Mouse (Mus musculus) kidney, postnatal 25 days (tissue): ENCODE data around the gene Slc6a1.
A peak's percentile ranks its signal among the peaks of the same experiment; 100 is the strongest.

Experiments
- DNase-seq, 2 experiments: peaks; one replicate each; pipeline ENCODE4 v3.0.0; 2021; ENCODE audit warnings: mixed read lengths in 2 of 2

The Slc6a1 gene

GRCm38 (mm10) chr6:114282469-114283277 is at the start of gene Slc6a1:
Slc6a1 (plus strand) TSS chr6:114282635.
- peak; percentile 24 to 68 for DNase-seq

- no peak for DNase-seq
These were observed 43.4 kb upstream of the Slc6a1 start for GRCm38 (mm10) chr6:114238892-114239644.

- DNase-seq: no peak
These were observed 36.8 kb upstream of the Slc6a1 start for GRCm38 (mm10) chr6:114245665-114246064.

DNA sequence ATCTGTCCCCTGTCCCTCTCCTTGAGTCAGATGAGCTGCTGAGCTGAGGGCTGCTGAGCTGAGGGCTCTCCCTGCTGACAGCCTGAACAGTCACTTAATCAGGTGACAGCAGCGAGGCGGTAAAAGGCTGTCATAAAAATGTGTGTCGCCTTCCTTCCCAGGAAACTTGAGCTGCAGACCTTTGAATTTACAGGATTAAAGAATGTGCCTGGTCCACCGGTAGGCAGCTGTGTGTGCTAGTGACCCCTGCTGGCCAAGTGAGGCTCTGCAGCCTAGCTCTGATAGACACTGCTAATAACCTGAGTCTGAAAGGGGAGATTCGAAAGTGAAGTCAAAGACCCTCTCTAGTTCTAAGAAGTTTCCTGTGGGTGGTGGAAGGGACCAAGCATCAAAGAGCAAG is 32.1 kb upstream of the Slc6a1 start:
- DNase-seq: peak; percentile 68 to 81

DNA sequence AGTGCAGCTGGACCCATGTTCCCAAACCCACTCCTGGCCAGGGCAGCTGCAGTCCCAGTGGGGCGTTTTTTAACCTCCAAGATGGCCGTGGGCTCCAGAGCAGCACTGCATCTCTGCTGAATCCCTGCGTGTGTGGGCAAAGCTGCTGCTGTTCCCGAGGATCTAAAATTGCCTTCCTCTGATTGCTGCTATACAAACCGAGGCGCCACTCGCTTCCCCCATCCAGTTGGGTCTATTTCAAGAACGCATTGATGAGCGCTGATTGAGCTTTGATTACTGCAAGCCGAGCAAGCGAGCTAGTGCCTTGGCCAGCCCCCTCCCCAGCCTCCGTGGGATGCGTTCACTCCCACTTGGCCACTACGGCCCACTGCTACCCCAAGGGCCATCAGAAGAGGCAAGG is 27.5 kb upstream of the Slc6a1 start:
- DNase-seq: no peak

DNA sequence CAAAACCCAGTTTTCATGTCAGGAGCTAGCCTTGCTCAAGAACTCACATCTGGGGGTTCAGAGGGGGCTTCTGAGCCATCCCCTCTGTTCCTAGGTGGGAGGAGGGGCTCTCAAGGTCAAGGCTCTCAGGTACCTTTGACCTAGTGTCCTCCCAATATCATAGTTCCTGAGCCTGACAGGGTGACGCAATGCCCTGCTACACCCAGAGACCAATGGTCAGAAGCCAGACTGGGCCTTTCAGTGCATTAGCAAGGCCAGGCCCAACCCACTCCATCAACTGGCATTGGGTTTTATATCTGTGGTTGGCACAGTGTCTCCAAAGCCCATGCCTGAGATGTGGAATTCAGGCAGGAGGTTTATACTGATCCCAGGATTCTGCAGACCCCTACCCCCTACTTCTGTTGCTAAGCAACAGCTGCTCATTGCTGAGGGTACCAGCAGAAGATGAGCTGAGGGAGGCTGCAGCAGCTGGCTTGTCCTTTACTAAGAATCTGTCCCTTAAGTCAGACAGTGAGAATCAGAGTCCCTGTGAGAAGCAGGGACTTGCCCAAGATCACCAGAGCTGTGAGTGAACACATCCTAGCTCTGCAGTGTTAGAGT is 24.6 kb upstream of the Slc6a1 start:
- DNase-seq: no peak

GRCm38 (mm10) chr6:114258661-114259193 is 23.7 kb upstream of the Slc6a1 start:
- no peak for DNase-seq

- DNase-seq: no peak
These were observed 20.8 kb upstream of the Slc6a1 start for GRCm38 (mm10) chr6:114261609-114262008.

DNA sequence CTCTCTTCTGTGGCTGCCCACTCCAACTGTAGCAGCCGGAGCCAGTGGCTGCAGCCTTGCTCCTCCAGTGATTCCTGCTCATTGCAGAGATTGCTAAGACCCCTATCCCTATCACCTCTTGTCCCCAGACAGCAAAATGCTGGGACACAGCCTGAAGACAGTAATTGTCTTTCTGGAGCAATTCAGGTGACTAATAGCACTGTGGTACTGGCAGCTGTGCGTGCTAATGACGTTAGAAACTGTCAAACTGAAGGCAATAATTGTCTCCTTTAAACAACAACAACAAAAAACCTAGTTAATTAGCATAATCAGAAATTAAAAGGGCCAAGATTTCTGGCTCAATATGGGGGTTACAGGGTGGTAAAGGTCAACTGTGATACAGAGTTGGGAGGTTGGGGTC is 18.4 kb upstream of the Slc6a1 start:
- no peak for DNase-seq

DNA sequence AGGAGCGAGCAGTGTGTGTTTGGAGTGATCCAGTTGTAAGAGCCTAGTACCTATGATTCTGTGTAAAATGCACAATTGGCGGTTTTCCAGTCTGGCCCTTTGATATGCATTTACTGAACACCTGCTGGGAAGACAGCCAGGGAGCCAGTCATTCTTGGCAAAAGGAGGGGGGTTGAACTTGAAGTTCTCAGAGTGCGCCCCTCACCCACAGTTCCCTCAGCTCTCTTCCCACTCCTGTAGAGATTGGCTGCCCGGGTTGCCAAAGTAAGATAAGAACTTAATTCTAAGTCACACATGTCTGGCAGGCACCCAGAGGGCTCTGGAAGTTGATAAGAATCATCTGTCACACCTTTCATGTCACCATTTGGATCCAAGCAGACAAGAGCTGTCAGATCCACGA is 18.0 kb upstream of the Slc6a1 start:
- DNase-seq: peak in 1 of 2 experiments; percentile 24

DNA sequence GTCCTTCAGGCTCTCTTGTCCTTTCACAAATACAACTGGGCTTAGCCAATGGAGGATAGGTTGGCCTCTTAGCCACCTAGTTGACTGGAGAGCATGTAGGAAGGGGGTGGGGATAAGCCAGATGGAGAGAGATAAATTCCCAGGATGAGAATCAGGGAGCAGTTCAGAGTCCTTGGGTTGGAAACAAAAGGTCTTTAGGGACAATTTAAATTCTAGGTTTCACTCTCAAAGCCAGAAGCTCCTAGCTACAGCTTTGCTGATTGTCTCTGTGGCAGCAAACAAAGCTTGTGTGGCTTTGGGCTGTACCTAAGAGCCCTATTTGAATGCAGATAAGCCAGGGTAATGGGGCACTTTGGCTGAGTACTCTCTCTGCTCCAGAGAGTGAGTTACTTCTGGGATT is 16.2 kb upstream of the Slc6a1 start:
- DNase-seq: no peak

GRCm38 (mm10) chr6:114267979-114268378 is 14.5 kb upstream of the Slc6a1 start:
- DNase-seq: no peak

DNA sequence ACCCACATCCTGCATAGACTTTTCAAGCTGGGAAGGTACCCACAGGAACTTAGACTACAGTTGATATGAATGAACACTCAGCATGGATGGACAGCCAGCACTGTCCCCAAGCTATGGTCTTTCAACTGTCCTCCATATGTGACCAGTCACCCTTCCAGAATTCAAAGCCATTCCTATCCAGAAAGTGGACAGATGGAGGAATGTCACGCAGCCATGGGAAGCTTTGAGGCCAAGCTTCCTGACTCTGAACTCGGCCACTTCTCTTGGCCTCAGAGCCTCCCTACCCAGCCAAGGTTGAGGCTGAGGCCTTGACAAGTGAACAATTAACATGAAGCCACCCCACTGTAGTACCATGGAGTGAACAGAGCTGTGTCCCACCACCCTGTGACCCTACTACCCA is 12.8 kb upstream of the Slc6a1 start:
- DNase-seq: no peak

GRCm38 (mm10) chr6:114270799-114271198 is 11.6 kb upstream of the Slc6a1 start:
- no peak for DNase-seq

DNA sequence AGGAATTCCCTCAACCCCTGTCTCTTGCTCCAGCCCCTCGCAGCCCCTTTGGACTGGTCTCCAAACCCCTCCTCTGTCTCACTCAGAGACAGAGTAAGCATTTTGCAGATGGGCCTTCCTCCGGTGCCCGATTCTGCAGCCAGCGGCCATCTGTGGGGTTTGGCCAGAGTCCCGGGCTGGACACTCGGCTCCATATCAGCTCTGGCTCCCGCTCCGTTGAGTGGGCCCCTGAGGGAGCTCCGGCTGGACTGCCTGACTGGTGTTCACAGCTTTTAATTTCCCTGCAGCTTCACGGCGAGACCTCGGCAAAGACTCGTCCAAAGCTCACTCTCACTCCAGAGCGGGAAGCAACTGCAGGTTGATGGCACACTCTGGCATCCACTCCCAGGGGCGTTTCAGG is 10.2 kb upstream of the Slc6a1 start:
- no peak for DNase-seq

DNA sequence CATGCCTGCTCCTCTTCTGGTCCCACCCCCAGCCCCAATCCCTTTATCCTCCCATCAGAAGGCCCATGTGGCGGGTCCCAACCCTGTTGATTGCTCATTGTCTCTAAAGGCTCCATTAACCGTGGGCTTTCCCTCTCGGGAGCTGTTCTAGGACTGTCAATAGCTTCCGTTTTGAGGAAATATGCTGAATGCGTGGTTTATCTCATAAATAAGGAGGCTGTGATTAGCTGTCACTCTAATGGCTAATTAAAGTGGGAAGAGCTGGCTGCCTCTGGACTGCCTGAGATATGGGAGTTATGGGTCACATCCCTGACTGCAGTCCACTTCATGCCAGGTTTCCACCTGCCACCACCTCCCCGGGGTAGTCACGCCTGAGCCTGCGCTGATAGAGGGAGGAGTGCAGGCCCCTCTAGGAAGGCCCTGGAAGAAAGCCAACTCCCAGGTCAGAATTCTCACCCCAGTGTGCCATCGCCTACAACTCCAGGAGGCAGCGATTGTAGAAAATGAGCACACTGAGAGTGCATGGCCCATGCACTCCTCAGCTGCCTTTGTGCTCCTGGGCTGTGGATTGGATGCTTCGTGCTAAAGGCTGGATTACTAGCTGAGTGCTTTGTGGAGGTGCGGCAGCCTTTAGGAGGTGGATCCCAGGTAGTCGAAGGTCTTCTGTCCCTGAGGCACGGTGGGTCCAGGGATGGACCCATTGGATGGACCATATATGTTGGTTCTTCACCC is 8.3 kb upstream of the Slc6a1 start:
- no peak for DNase-seq

GRCm38 (mm10) chr6:114275800-114276199 is 6.6 kb upstream of the Slc6a1 start:
- no peak for DNase-seq

GRCm38 (mm10) chr6:114283278-114283770 is 889 bp downstream of the Slc6a1 start:
- DNase-seq: no peak

GRCm38 (mm10) chr6:114283927-114284703 is 1.7 kb downstream of the Slc6a1 start:
- no peak for DNase-seq

GRCm38 (mm10) chr6:114285424-114285823 is 3.0 kb downstream of the Slc6a1 start:
- DNase-seq: no peak

DNA sequence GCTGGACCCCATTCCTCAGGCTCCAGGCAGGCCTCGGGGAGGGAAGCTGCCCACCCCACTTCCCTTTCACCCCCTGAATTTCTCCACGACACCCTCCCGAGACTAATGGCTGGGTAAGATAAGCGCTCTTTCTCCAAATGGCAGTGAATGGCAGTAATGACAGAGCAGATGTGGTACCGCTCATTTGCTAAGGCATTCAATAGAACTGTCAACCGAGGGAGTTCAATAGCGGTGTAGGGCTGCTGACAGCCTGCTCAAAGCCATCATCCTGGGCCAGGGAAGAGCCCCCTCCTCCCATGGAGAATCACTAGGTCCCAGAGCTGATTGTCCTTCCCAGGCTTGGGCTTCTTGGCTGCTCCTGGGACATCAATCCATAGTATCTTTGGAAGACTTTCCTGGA is 6.7 kb downstream of the Slc6a1 start:
- no peak for DNase-seq

- no peak for DNase-seq
These were observed 7.7 kb downstream of the Slc6a1 start for GRCm38 (mm10) chr6:114290184-114290583.
